Mouse (Mus musculus): Measurements from ENCODE around the gene Ctc1. TPM values are rescaled to one million over a fixed set of nuclear protein-coding genes. Genes with fewer than 3 reads are reported as not detected.

The Ctc1 gene
- polyA plus RNA-seq, 1 experiment from 2014 or later: 46.6 TPM

GRCm38 (mm10) chr11:69080855-69081222, 65.1 kb downstream of the Ctc1 start:
- WGBS: 89% methylated on average over 8 of the region's 8 CpGs
- H3K27ac ChIP-seq (ENCODE audit: low read depth): no peak overlapping the region
- no peak overlapping the region for H3K4me3 ChIP-seq (ENCODE audit: low read depth, low read length)
- H3K9me3 ChIP-seq (ENCODE audit: control insufficient read depth, low read length): no peaks in the 10 kb centered on the region
- no peaks in the 10 kb centered on the region for H3K4me1 ChIP-seq (replicated peaks; ENCODE audit: control insufficient read depth, insufficient read depth, low read length)
- ATAC-seq (replicated peaks; ENCODE audit: low FRiP score, low TSS enrichment, low read depth) (no peak), DNase-seq (ENCODE audit: low spot score) (no peak)
- H3K27me3 ChIP-seq (replicated peaks; ENCODE audit: control insufficient read depth, insufficient read depth, low read length): no peaks in the 10 kb centered on the region
- H3K36me3 ChIP-seq (ENCODE audit: control insufficient read depth, insufficient read depth, low read length): no peaks in the 10 kb centered on the region
- H3K4me2 ChIP-seq (ENCODE audit: low read length): no peak overlapping the region
- H3K9ac ChIP-seq (ENCODE audit: low read length): no peak overlapping the region

GRCm38 (mm10) chr11:69081613-69082012, 65.9 kb downstream of the Ctc1 start:
- peaks cover 3% of the 10 kb centered on the region; the same call in 1 of the 2 replicates for H3K4me1 ChIP-seq (replicated peaks; ENCODE audit: control insufficient read depth, insufficient read depth, low read length)
- 75% methylated on average over 7 of the region's 7 CpGs for whole genome bisulfite sequencing
- no peak overlapping the region for H3K27ac ChIP-seq (ENCODE audit: low read depth)
- ATAC-seq (replicated peaks; ENCODE audit: low FRiP score, low TSS enrichment, low read depth) (no peak), DNase-seq (ENCODE audit: low spot score) (no peak)
- H3K4me2 ChIP-seq (ENCODE audit: low read length): no peak overlapping the region
- no peak overlapping the region for H3K9ac ChIP-seq (ENCODE audit: low read length)
- no peaks in the 10 kb centered on the region for H3K36me3 ChIP-seq (ENCODE audit: control insufficient read depth, insufficient read depth, low read length)
- H3K4me3 ChIP-seq (ENCODE audit: low read depth, low read length): no peak overlapping the region
- H3K9me3 ChIP-seq (ENCODE audit: control insufficient read depth, low read length): no peaks in the 10 kb centered on the region
- no peaks in the 10 kb centered on the region for H3K27me3 ChIP-seq (replicated peaks; ENCODE audit: control insufficient read depth, insufficient read depth, low read length)

GRCm38 (mm10) chr11:69085608-69086007, 69.9 kb downstream of the Ctc1 start:
- Histone ChIP-seq H3K36me3 (ENCODE audit: control insufficient read depth, insufficient read depth, low read length) (peaks cover 14% of the 10 kb centered on the region), H3K27me3 (replicated peaks; ENCODE audit: control insufficient read depth, insufficient read depth, low read length) (no peaks in the 10 kb centered on the region), H3K9ac (ENCODE audit: low read length) (no peak overlapping the region), H3K27ac (ENCODE audit: low read depth) (no peak overlapping the region), H3K4me1 (replicated peaks; ENCODE audit: control insufficient read depth, insufficient read depth, low read length) (peaks cover 32% of the 10 kb centered on the region), H3K4me2 (ENCODE audit: low read length) (no peak overlapping the region), H3K9me3 (ENCODE audit: control insufficient read depth, low read length) (no peaks in the 10 kb centered on the region), H3K4me3 (ENCODE audit: low read depth, low read length) (no peak overlapping the region)
- DNase-seq (ENCODE audit: low spot score) (no peak), ATAC-seq (replicated peaks; ENCODE audit: low FRiP score, low TSS enrichment, low read depth) (no peak)
- WGBS: 67% methylated on average over 6 of the region's 6 CpGs

Small RNA genes within 50 kb of the gene (microRNA-seq; reads per million reads assigned to microRNA genes)
- 6.8 reads per million, percentile 36 among the genes with 10 or more reads in this experiment for gene Mir3062

Other genes with a start within 250 kb of the Ctc1 start
- 60.0 and 60.3 TPM in 2 replicates for gene Ndel1, start 144.1 kb upstream of the Ctc1 start, polyA plus RNA-seq (2014; fragmentation: Nextera tagmentation; extraction: Ambion mirVana)
- gene Rnf222, start 127.4 kb upstream of the Ctc1 start, polyA plus RNA-seq (2014; fragmentation: Nextera tagmentation; extraction: Ambion mirVana): 0.07 and 0.11 TPM in 2 replicates
- gene Rpl26, start 114.3 kb upstream of the Ctc1 start, polyA plus RNA-seq (2014; fragmentation: Nextera tagmentation; extraction: Ambion mirVana): 1,271 and 1,334 TPM in 2 replicates
- 0.22 TPM in 1 of 2 replicates, not detected in the other for gene Odf4, start 88.8 kb upstream of the Ctc1 start, polyA plus RNA-seq (2014; fragmentation: Nextera tagmentation; extraction: Ambion mirVana)
- gene Arhgef15, start 58.4 kb upstream of the Ctc1 start, polyA plus RNA-seq (2014; fragmentation: Nextera tagmentation; extraction: Ambion mirVana): 9.6 and 9.9 TPM in 2 replicates
- gene Slc25a35, start 47.8 kb upstream of the Ctc1 start, polyA plus RNA-seq (2014; fragmentation: Nextera tagmentation; extraction: Ambion mirVana): 3.0 and 3.2 TPM in 2 replicates
- gene Rangrf, start 40.7 kb upstream of the Ctc1 start, polyA plus RNA-seq (2014; fragmentation: Nextera tagmentation; extraction: Ambion mirVana): 67.3 and 72.7 TPM in 2 replicates
- gene Pfas, start 7.5 kb upstream of the Ctc1 start, polyA plus RNA-seq (2014; fragmentation: Nextera tagmentation; extraction: Ambion mirVana): 32.9 and 38.7 TPM in 2 replicates
- 150 and 170 TPM in 2 replicates for gene Aurkb, start 29.7 kb downstream of the Ctc1 start, polyA plus RNA-seq (2014; fragmentation: Nextera tagmentation; extraction: Ambion mirVana)
- gene Borcs6, start 43.8 kb downstream of the Ctc1 start, polyA plus RNA-seq (2014; fragmentation: Nextera tagmentation; extraction: Ambion mirVana): 8.8 TPM in 2 replicates
- gene Tmem107, start 54.9 kb downstream of the Ctc1 start, polyA plus RNA-seq (2014; fragmentation: Nextera tagmentation; extraction: Ambion mirVana): 50.1 and 58.9 TPM in 2 replicates
- gene Vamp2, start 72.6 kb downstream of the Ctc1 start, polyA plus RNA-seq (2014; fragmentation: Nextera tagmentation; extraction: Ambion mirVana): 76.7 TPM in 2 replicates
- gene Per1, start 79.3 kb downstream of the Ctc1 start, polyA plus RNA-seq (2014; fragmentation: Nextera tagmentation; extraction: Ambion mirVana): 10.5 and 13.4 TPM in 2 replicates
- 0.28 and 0.32 TPM in 2 replicates for gene Hes7, start 104.5 kb downstream of the Ctc1 start, polyA plus RNA-seq (2014; fragmentation: Nextera tagmentation; extraction: Ambion mirVana)
- gene 9130213A22Rik, start 106.7 kb downstream of the Ctc1 start, polyA plus RNA-seq (2014; fragmentation: Nextera tagmentation; extraction: Ambion mirVana): 0.19 and 0.30 TPM in 2 replicates
- gene Aloxe3, start 110.0 kb downstream of the Ctc1 start, polyA plus RNA-seq (2014; fragmentation: Nextera tagmentation; extraction: Ambion mirVana): 0.18 and 0.71 TPM in 2 replicates
- 0.12 and 0.28 TPM in 2 replicates for gene Alox12b, start 141.1 kb downstream of the Ctc1 start, polyA plus RNA-seq (2014; fragmentation: Nextera tagmentation; extraction: Ambion mirVana)
- gene Alox8, start 181.9 kb downstream of the Ctc1 start, polyA plus RNA-seq (2014; fragmentation: Nextera tagmentation; extraction: Ambion mirVana): 0.13 and 0.15 TPM in 2 replicates
- gene Gucy2e, start 221.1 kb downstream of the Ctc1 start, polyA plus RNA-seq (2014; fragmentation: Nextera tagmentation; extraction: Ambion mirVana): 0.01 TPM in 1 of 2 replicates, not detected in the other